Mouse (Mus musculus) hindbrain, postnatal 0 days (tissue): ENCODE data around the gene Rab25. TPM values are rescaled to one million over a fixed set of nuclear protein-coding genes. Genes with fewer than 3 reads are reported as not detected.
A peak's percentile ranks its signal among the peaks of the same experiment; 100 is the strongest.

Source experiments
- ATAC-seq: fragments of 200-750 bp; cut with Nextera tagmentation; 2 replicates; pipeline ENCODE4 v1.8.0; 2017; ENCODE audit warnings: mild to moderate bottlenecking, moderate TSS enrichment, moderate library complexity
- DNase-seq: peaks from one replicate; pipeline ENCODE4 v3.0.0-alpha.2; 2015; ENCODE audit warnings: low spot score
- H3K27ac ChIP-seq: fragments of 300-500 bp; sonication (generic); 2 replicates; pipeline ENCODE4 v1.5.1; 2014; ENCODE audit warnings: mild to moderate bottlenecking
- H3K27me3 ChIP-seq: fragments of 300-500 bp; sonication (generic); 2 replicates; pipeline ENCODE4 v1.6.1; 2014; ENCODE audit warnings: low read length, mixed read lengths; ENCODE audit not compliant: insufficient read depth
- H3K36me3 ChIP-seq: fragments of 300-500 bp; sonication (generic); 2 replicates; pipeline ENCODE4 v1.6.1; 2014; ENCODE audit warnings: low read length, mixed read lengths; ENCODE audit not compliant: insufficient read depth
- H3K4me1 ChIP-seq: fragments of 300-500 bp; sonication (generic); 2 replicates; pipeline ENCODE4 v1.6.1; 2014; ENCODE audit warnings: antibody characterized with exemption, low read length, mixed read lengths; ENCODE audit not compliant: insufficient read depth
- H3K4me2 ChIP-seq: fragments of 300-500 bp; sonication (generic); 2 replicates; pipeline ENCODE4 v1.6.1; 2014; ENCODE audit warnings: low read depth, mild to moderate bottlenecking, low read length, moderate library complexity, mixed read lengths
- H3K4me3 ChIP-seq: fragments of 300-500 bp; sonication (generic); 2 replicates; pipeline ENCODE4 v1.5.1; 2014; ENCODE audit warnings: low read length
- H3K9ac ChIP-seq: fragments of 300-500 bp; sonication (generic); replicated peaks from 2 replicates; pipeline ENCODE4 v1.6.1; 2014; ENCODE audit warnings: mild to moderate bottlenecking, low read length, moderate library complexity, mixed read lengths
- H3K9me3 ChIP-seq: fragments of 300-500 bp; sonication (generic); 2 replicates; pipeline ENCODE4 v1.6.1; 2016; ENCODE audit warnings: low read length, mixed read lengths
- CTCF ChIP-seq: IDR thresholded peaks from 2 replicates; pipeline ENCODE4 v1.5.1; 2016; ENCODE audit warnings: antibody characterized with exemption, control low read depth, low read depth
- WGBS: fragments of 180-500 bp; shearing (Covaris S2); extraction: QIAGEN DNeasy Blood & Tissue Kit; methylation state at CpG from one replicate; pipeline ENCODE4 v1.1.7; 2014; 5-methylcytosine and 5-hydroxymethylcytosine counted together
- polyA plus RNA-seq: library from polyadenylated mRNA; unstranded; fragments of >200 nt; fragmentation: Nextera tagmentation; extraction: Ambion mirVana; gene quantifications from 2 replicates; pipeline ENCODE4 v1.2.1, GENCODE M21; 2015
- total RNA-seq: library from RNA; depleted of rRNA; stranded (reverse); fragments of >200 nt; gene quantifications from 2 replicates; pipeline ENCODE4 v1.2.3, GENCODE M21; 2014

The Rab25 gene
- total and polyA plus RNA-seq, 2 experiments from 2014 or later, result 1.3 TPM; not detected in 1

- peaks cover 64% of the 10 kb centered on the region for H3K36me3 ChIP-seq
- H3K27ac ChIP-seq, result no peak overlapping the region
- H3K4me1 ChIP-seq, result no peaks in the 10 kb centered on the region
- 82% methylated on average over 6 of the region's 6 CpGs for WGBS
- H3K9me3 ChIP-seq, result no peaks in the 10 kb centered on the region
- H3K4me3 ChIP-seq, result no peak overlapping the region
- H3K27me3 ChIP-seq, result no peaks in the 10 kb centered on the region
- H3K9ac ChIP-seq, result no peak overlapping the region
- ATAC-seq (no peak), DNase-seq (no peak)
- H3K4me2 ChIP-seq, result no peak overlapping the region
- no peak for TF ChIP-seq CTCF
Measured at GRCm38 (mm10) chr3:88567892-88568291, 19.8 kb upstream of the Rab25 start.

DNA sequence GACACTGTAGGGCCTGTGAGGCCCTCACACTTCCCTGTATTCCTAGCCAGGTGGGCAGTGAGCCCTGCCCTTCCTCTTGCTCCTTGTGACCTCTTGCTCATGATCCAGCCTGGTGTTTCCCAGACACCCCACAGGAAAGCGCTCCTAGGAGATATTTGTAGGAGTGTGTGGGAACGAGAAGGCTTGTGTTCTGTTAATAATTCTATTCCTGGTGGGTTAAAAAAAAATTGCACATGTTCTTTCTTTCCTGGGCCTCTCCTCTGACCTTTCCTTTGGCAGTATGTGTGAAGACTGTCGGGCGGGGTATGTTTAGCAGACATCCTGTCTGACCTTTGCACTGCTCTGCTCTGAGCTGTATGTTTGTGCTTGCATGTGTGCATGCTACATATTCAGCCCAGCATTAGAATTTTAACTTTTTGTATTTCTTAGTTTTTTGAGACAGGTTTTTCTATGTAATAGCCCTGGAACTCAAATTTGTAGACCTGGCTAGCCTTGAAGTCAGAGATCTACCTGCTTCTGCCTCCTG, 18.5 kb upstream of the Rab25 start:
- H3K9ac ChIP-seq, result no peak overlapping the region
- no peak overlapping the region for H3K27ac ChIP-seq
- no peak overlapping the region for H3K4me3 ChIP-seq
- no peak for TF ChIP-seq CTCF
- H3K4me2 ChIP-seq, result no peak overlapping the region
- peaks cover 68% of the 10 kb centered on the region for H3K36me3 ChIP-seq
- DNase-seq (no peak), ATAC-seq (no peak)
- no peaks in the 10 kb centered on the region for H3K27me3 ChIP-seq
- H3K9me3 ChIP-seq, result no peaks in the 10 kb centered on the region
- no peaks in the 10 kb centered on the region for H3K4me1 ChIP-seq
- WGBS, result 91% methylated on average over 4 of the region's 4 CpGs

GRCm38 (mm10) chr3:88566116-88566515, 18.0 kb upstream of the Rab25 start:
- DNase-seq (no peak), ATAC-seq (no peak)
- Histone ChIP-seq H3K4me1 (no peaks in the 10 kb centered on the region), H3K9me3 (no peaks in the 10 kb centered on the region), H3K27me3 (no peaks in the 10 kb centered on the region), H3K4me2 (no peak overlapping the region), H3K27ac (no peak overlapping the region), H3K36me3 (peaks cover 70% of the 10 kb centered on the region), H3K4me3 (no peak overlapping the region), H3K9ac (no peak overlapping the region)
- 88% methylated on average over 3 of the region's 3 CpGs for WGBS
- TF ChIP-seq CTCF, result no peak

DNA sequence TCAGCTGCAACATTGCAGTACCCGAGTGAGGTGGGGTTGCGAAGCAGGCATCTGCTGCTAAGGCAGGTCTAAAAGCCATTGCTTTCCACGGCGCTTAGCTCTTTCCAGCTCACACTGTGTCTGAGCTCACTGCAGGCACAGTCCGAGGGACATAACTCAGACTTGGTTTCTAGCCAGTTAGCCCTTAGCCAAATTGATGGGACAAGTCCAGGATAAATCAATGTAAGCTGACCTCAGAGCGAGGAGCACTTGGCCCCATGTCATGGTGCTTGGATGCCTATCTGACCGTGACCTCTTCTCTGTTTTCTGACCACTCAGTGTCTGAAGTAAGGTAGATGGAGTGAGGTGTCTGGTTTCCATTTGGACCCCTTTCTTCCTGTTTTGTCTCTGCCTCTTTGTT, 15.9 kb upstream of the Rab25 start:
- TF ChIP-seq CTCF, result no peak
- ATAC-seq (no peak), DNase-seq (no peak)
- no peaks in the 10 kb centered on the region for H3K4me1 ChIP-seq
- H3K27ac ChIP-seq, result no peak overlapping the region
- H3K4me3 ChIP-seq, result no peak overlapping the region
- no peak overlapping the region for H3K4me2 ChIP-seq
- H3K27me3 ChIP-seq, result no peaks in the 10 kb centered on the region
- peaks cover 78% of the 10 kb centered on the region for H3K36me3 ChIP-seq
- H3K9ac ChIP-seq, result no peak overlapping the region
- WGBS, result 85% methylated on average over 7 of the region's 7 CpGs
- no peaks in the 10 kb centered on the region for H3K9me3 ChIP-seq

DNA sequence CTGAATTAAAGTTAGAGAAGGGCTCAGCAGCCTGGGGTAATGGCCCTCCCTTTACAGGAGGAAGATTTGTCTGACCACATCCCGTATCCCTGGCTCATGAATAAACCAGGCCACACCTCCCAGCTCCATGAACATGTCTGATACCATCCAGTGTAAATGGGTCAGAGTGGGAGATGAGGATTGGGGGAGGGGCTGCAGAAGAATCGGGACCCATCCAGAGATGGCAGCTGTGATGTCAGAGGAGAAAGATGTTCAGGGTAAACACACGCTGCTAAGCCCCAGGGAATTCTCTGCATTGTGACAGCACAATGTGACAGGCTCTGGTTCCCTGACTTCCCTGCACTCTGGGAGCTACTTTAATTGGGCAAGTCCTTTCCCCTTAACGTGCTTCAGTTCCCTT, 15.3 kb upstream of the Rab25 start:
- Histone ChIP-seq H3K4me2 (no peak overlapping the region), H3K9me3 (no peaks in the 10 kb centered on the region), H3K4me3 (no peak overlapping the region), H3K27me3 (no peaks in the 10 kb centered on the region), H3K27ac (no peak overlapping the region), H3K36me3 (peaks cover 75% of the 10 kb centered on the region), H3K9ac (no peak overlapping the region), H3K4me1 (no peaks in the 10 kb centered on the region)
- WGBS, result 46% methylated on average over 4 of the region's 4 CpGs
- ATAC-seq, result peak; percentile 60
- no peak for TF ChIP-seq CTCF
- peak; percentile 21 for DNase-seq

GRCm38 (mm10) chr3:88561989-88562388, 13.9 kb upstream of the Rab25 start:
- H3K4me3 ChIP-seq, result no peak overlapping the region
- 63% methylated on average over 4 of the region's 4 CpGs for WGBS
- peaks cover 76% of the 10 kb centered on the region for H3K36me3 ChIP-seq
- no peak overlapping the region for H3K4me2 ChIP-seq
- ATAC-seq (peak; percentile 50; the same call in 1 of the 2 replicates), DNase-seq (peak; percentile 34)
- no peak overlapping the region for H3K9ac ChIP-seq
- no peaks in the 10 kb centered on the region for H3K9me3 ChIP-seq
- TF ChIP-seq CTCF, result no peak
- H3K27ac ChIP-seq, result no peak overlapping the region
- H3K4me1 ChIP-seq, result no peaks in the 10 kb centered on the region
- H3K27me3 ChIP-seq, result no peaks in the 10 kb centered on the region

DNA sequence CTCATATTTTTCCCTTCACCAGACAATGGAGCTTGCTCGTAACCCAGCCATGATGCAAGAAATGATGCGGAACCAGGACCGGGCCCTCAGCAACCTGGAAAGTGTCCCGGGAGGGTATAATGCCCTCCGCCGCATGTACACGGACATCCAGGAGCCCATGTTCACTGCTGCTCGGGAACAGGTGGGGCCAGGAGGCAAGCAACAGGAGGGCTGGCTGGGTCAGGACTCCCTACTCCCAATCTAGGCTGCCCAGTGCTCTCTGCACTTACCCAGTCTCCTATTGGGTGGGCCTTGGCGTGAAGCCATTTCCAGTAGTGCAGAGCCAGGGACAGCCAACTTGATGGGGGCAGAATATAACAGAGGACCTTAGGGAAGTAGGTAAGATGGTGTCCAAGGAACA, 11.5 kb upstream of the Rab25 start:
- no peaks in the 10 kb centered on the region for H3K27me3 ChIP-seq
- H3K4me2 ChIP-seq, result no peak overlapping the region
- no peaks in the 10 kb centered on the region for H3K9me3 ChIP-seq
- no peak for TF ChIP-seq CTCF
- no peak overlapping the region for H3K4me3 ChIP-seq
- H3K36me3 ChIP-seq, result peaks cover 66% of the 10 kb centered on the region
- no peak for DNase-seq
- H3K4me1 ChIP-seq, result 0 out of 2 replicates have a peak, but pooled peaks cover 5% of the 10 kb centered on the region
- no peak overlapping the region for H3K9ac ChIP-seq
- no peak overlapping the region for H3K27ac ChIP-seq
- WGBS, result 92% methylated on average over 9 of the region's 9 CpGs
- no peak for ATAC-seq
